Mouse (Mus musculus) adrenal gland, adult (tissue): ENCODE measurements around the gene Mark1.

Experiments
- DNase-seq, 2 experiments: peaks; one replicate each; pipeline ENCODE4 v3.0.0; 2022 to 2023; ENCODE audit warnings: low spot score in 1 of 2; ENCODE audit not compliant: inconsistent age in 2 of 2

Mark1 gene

DNA sequence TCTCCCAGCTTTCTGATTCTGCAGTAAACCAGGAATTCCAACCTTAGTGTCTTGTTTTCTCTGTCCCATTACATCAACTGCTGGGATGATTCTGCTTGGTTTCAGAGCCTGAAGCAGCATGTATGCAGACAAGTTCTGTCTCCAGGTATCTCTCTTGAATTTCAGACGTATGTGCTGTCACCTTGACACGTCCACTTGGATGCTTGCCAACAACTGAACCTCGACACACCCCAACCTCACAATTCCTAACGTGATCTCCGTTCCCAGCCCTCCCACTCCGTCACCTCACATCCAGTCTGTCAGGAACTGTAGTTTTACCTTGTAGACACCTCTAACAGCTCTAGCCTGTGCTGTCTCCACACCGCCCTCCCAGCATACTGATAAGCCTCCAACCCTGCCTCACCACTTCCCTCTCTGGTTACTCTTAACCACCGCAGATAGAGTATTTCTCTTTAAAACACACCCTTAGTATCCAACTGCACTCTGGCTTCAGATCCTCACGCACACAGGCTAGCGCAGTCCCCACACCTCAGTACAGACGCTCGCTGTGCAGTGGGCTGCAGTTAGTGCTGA is 36.2 kb downstream of the Mark1 start:
- no peak for DNase-seq

DNA sequence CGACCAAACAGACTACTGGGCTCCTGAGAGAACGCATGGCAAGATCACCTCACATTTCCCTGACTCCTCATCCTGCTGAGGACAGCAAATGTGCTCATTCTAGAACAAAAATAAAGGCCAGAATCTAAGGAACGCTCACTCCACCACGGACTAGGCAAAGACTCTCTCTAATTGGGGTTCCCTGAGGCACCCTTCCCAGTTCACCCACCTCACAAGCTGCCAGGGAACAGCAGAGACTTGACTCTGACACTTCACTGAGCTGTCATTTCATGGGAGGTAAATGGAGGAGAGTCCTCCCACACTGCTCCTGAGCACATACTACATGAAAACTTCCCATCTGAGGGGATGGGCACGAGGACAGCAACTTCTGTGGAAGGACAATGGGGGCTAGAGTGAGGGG is 37.5 kb downstream of the Mark1 start:
- no peak for DNase-seq

GRCm38 (mm10) chr1:184958818-184959217 is 40.6 kb downstream of the Mark1 start:
- DNase-seq, result no peak

GRCm38 (mm10) chr1:184958388-184958787 is 41.0 kb downstream of the Mark1 start:
- DNase-seq, result no peak

- no peak for DNase-seq
Observed at GRCm38 (mm10) chr1:184951758-184952157, 47.6 kb downstream of the Mark1 start.

GRCm38 (mm10) chr1:184951057-184951456 is 48.3 kb downstream of the Mark1 start:
- DNase-seq, result no peak

- no peak for DNase-seq
Observed at GRCm38 (mm10) chr1:184938106-184938505, 61.3 kb downstream of the Mark1 start.

DNA sequence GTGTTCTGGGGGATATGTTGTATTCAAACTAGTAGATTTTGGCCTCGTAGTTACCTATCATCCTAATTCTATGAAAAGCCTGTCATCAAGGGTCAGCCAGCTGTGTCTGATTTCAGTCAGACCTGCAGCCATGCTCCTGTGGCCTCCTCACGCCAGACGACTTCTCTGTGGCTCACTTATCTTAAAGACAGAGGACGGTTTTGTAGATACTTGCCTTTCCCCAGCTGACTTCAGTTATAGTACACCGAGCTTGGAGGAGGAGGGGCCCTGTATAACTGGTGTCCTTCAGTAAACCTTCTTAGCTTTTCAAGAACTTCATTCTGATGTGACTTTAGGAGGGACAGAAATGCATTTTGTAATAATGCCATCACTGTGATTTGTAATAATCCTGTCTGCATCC is 63.4 kb downstream of the Mark1 start:
- no peak for DNase-seq

GRCm38 (mm10) chr1:184935490-184935889 is 63.9 kb downstream of the Mark1 start:
- no peak for DNase-seq

GRCm38 (mm10) chr1:184931097-184931496 is 68.3 kb downstream of the Mark1 start:
- no peak for DNase-seq

DNA sequence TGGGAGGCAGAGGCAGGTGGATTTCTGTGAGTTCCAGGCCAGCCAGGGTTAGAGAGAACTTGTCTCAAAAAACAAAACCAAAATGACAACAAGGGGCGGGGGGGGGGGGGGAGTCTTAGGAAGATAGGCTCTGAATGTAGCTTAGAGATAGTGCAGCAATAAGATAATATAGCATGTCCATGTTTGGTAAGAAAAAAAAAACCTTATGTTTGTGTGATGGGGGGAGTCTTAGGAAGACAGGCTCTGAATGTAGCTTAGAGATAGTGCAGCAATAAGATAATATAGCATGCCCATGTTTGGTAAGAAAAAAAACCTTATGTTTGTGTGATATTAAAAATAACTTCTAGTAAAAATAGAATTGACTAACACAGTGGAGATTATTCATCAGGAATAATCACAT is 71.0 kb downstream of the Mark1 start:
- no peak for DNase-seq

GRCm38 (mm10) chr1:184927911-184928310 is 71.5 kb downstream of the Mark1 start:
- no peak for DNase-seq

GRCm38 (mm10) chr1:184922824-184923223 is 76.5 kb downstream of the Mark1 start:
- no peak for DNase-seq

- no peak for DNase-seq
Observed at GRCm38 (mm10) chr1:184920057-184920456, 79.3 kb downstream of the Mark1 start.

GRCm38 (mm10) chr1:184918227-184918888 is 81.0 kb downstream of the Mark1 start:
- peak in 1 of 2 experiments; percentile 43 for DNase-seq

DNA sequence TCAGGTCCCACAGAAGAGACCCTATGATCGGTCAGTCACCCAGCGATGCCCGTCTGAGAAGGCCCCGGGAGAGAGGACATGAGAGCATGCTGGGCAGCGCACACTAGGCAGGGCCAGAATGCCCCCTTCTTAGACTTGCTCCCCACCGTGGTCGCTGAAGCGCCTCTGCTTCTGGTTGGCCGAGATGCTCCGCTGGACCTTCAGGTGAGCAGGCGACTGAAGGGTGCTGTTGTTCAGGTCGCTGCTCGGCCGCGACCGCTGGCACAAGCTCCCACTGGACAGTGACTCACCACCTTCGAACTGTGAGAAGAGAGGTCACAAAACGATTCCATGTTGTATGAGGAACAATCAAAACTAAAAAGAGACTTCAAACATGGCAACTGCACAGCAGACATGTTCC is 87.0 kb downstream of the Mark1 start:
- DNase-seq, result no peak

GRCm38 (mm10) chr1:184911861-184912260 is 87.5 kb downstream of the Mark1 start:
- no peak for DNase-seq

DNA sequence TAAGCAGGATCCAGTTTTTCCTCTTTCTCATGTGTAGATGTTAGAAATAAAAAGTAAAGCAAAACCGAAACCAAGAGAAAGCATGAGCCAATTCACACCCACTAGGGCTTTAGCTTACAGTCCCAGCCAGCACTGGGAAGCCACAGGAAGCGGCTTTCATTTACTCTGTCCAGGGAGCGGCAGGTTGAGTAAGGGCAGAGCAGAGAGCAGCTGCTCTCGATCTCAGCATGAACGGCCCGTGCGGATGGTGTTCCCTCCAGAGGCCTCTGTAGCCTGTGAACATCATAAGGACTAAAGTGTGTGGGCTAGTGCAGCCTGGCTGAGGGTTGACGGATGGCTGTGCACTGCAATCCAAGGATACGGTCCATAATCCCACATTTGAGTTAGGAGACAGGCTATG is 90.8 kb downstream of the Mark1 start:
- no peak for DNase-seq

GRCm38 (mm10) chr1:184905904-184906745 is 93.2 kb downstream of the Mark1 start:
- DNase-seq, result no peak

GRCm38 (mm10) chr1:184905371-184905770 is 94.0 kb downstream of the Mark1 start:
- no peak for DNase-seq

- DNase-seq, result no peak
Observed at GRCm38 (mm10) chr1:184903697-184904096, 95.7 kb downstream of the Mark1 start.

- no peak for DNase-seq
Observed at GRCm38 (mm10) chr1:184902886-184903285, 96.5 kb downstream of the Mark1 start.
